Mouse (Mus musculus) CD4-positive, CD25-positive, alpha-beta regulatory T cell, adult 9 weeks (primary cell): Measurements from ENCODE around the gene Snx8. TPM values are rescaled to one million over a fixed set of nuclear protein-coding genes. Genes with fewer than 3 reads are reported as not detected.

ENCODE experiments used
- polyA plus RNA-seq: library from polyadenylated mRNA; unstranded; fragments of 100-300 nt; shearing (Covaris generic); gene quantifications from one replicate; pipeline ENCODE4 v1.2.1, GENCODE M21; 2017

The Snx8 gene
- polyA plus RNA-seq: 2.5 TPM

DNA sequence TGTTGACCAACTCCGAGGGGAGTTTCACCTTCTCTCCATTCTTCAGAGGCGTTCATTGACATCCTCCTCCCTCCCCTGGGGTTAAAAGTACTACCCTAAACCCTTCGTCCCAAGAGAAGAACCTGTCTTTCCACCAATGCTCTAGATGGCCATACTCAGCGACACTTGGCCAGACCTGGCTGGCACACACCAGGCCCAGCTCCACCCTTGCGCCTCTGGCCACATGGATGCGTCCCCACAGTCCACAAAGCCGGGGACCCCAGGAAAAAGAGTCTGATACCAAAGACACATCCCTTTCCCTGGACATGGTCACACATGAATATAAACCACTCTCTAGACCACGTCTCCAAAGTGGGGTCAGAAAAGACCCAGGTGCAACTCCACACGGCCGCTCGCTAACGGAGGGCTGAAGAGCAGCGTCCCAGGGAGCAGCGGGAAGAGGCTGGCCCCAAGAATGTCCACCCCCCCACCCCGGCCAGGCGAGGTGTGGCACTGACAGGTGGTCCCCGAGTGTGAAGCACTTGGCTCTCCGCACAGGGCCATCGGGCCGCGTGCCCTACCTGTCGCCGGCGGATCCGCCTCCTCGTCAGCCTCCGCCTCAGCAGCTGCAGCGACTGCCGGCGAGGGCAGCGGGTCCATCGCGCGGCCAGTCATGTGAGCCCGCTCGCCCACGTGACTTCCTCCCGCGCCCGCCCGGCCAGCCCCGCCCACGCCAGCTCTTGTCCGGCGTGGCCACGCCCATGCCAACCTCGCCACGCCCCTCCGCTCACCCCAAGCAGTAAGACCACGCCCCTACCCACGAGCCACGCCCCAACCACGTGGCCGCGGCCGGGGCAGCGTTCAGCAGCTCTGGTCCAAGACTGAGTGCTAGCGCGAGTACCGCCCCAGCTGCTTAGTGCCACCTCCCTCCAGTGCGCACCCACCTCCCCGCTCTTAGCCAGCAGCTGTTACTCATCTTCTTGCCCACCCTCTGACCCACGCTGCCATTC, at the start of gene Snx8:
Gene Snx8, minus strand, starts transcription at position 675 of the 989 bp plus-strand sequence.

DNA sequence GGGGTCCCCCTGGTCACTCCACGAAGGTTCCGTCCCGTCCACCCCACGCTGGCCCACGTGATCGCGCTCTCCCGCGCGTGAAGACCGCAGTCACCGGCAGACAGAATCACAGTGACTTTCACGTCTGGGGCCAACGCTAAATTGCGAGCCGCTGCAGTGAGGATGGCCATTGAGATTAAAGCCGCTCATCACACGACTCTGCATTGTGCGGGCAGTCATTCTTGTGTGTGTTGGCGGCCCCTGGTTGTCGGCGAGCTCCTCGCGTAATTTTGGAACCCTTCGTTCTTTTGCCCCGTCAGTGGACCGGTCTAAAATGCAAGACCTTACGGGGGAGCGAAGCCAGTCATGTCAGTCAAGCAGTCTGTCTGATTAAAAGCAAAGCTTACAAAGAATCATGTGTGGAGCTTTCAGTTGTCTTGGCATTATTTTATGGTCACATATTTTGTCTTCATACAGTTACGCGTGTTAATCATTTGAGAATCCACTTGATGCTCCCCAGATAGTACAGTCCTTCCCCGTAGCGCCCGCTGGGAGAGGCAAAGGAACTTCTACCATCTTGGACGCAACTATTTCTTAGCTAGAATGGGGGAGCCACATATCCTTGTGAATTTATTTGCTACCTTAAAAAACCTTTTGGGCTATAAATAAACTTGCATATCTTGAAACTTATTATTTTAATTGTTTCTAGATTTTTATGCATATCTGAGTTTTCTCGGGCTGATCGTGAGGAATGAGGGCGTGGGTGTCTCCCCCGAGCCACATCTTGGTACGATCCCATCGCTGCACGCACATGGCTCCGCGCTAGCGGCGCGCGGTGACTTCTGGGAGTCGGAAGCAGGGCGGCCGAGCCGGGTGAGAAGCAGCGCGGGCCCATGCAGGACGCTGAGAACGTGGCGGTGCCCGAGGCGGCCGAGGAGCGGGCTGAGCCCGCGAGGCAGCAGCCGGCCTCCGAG, 29.7 kb upstream of the Snx8 start, which contains the start of gene Eif3b:
Gene Eif3b, plus strand, starts transcription at position 840 of the 953 bp plus-strand sequence.

DNA sequence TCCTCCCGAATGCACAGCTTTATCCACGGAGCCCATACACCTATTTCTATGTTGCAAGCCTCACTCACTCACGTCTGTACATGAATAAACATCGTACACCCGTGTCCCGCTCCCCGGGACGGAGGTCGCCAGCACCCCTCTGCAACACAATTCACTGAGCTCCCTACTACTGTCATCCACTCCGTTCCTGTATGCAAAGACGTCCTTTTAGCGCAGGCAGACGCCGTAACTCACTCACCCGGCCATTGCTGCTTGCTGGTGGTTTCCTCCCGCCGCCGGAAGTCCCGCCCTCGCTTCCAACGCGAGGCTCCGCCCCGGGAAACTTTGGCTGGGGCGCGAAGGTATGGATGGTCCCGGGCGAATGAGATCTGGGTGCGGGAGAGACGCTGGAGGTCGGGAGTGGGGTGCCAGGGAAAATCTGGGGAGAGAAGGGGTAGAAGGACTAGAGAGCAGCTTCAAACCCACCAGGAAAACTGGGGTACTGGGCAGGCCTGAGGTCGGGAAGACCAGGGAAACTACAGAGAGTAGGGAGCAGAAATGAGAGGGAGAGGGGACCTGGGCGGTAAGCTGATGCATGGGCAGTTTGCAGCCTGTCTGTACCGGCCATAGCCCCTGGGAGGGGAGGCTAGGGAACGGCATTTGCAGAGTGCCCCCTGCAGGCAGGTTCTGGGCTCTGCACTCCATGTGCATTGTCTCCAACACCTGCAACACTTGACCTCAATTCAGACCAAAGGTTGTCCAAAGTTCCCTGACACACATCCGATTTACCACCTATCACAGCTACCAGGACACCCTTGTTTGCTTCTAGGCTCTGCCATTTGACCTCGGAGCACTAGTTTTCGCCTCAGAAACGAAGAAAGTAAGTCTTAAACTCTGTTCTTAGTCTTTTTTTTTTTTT, 57.2 kb downstream of the Snx8 start, which contains the start of gene Mrm2:
Gene Mrm2, minus strand, starts transcription at position 284 of the 898 bp plus-strand sequence.

DNA sequence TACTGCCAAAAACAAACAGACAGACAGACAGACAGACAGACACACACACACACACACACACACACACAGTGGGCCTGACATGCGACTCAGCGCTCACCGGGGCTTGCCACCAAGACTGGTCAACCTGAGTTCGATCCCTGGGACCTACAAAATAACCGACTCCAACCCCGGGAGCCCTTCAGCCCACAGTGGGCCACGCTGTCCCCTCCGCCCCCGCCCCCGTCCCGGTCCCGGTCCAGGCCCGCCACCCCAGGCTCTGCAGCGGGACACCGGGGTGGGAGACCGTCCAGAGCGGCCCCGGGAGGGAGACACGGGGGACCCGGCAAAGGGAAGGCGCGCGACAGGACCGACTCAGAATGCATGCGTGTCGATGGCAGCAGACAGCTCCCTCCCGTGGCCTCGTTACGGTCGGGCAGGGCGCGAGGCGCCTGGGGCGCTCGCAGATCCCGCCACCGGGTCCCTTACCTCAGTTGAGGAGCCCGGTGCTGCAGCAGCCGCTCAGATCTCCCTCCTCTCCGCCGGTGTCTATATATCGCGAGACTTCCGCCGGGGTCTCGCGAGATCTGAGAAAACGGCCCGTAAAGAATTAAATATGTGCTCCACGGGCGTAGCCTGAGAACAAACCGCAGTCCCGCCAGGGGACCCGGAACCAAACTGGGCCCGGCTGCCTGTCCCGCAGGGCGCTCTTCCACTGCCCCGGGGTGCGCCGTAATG, 67.9 kb downstream of the Snx8 start, which contains the start of the genes Mad1l1 and Nudt1:
Gene Mad1l1, minus strand, starts transcription at position 511 of the 714 bp plus-strand sequence.
Gene Nudt1, plus strand, starts transcription at position 615 of the 714 bp plus-strand sequence.

Other genes starting within 250 kb of the Snx8 start
- 30.5 TPM for gene Mad1l1, start 67.7 kb downstream of the Snx8 start, polyA plus RNA-seq
- 27.0 TPM for gene Nudt1, start 67.6 kb downstream of the Snx8 start, polyA plus RNA-seq
- 19.8 TPM for gene Mrm2, start 57.4 kb downstream of the Snx8 start, polyA plus RNA-seq
- 32.4 TPM for gene Eif3b, start 30.1 kb upstream of the Snx8 start, polyA plus RNA-seq
- not detected for gene Gm4869, start 56.4 kb upstream of the Snx8 start, polyA plus RNA-seq
- gene Chst12, start 116.3 kb upstream of the Snx8 start, polyA plus RNA-seq: 43.3 TPM
- 4.2 TPM for gene Grifin, start 175.8 kb upstream of the Snx8 start, polyA plus RNA-seq
- gene Lfng, start 218.1 kb upstream of the Snx8 start, polyA plus RNA-seq: 72.0 TPM